ENCODE assay signal across 9 mouse cellular contexts in genomic region chr16:20549161-20549560, GRCm38 (mm10). TPM values are rescaled to one million over a fixed set of nuclear protein-coding genes. Genes with fewer than 3 reads are reported as not detected.
DNase-seq lines count a peak whose midpoint lies in the region; ATAC-seq and TF ChIP-seq lines count a peak whose summit lies in the region.
"Had no signal": no experiment of that assay in that cellular context is flagged by ENCODE, and none has a peak within 500 bp of the region (broad histone marks: within the 10 kb centered on the region; RNA-seq: fewer than 3 reads in every experiment).

No protein-coding gene starts in this region.

- peak overlapping the region; percentile 97 for H3K4me3 ChIP-seq in heart, adult 2 months
- H3K4me3 ChIP-seq in CH12.LX (replicated peaks in 1 of 3; ENCODE audit: low read depth in 2 of 3, low read length in 2 of 3, poor library complexity in 1 of 3) = peak overlapping the region; percentile 64 to 100 (median 90)
- H3K4me3 ChIP-seq in forebrain, embryonic 15.5 days = peak overlapping the region; percentile 61
- H3K4me3 ChIP-seq in liver, embryonic 14.5 days (ENCODE audit: insufficient read depth in 1 of 2, low read depth in 2 of 2, low read length in 2 of 2) = peak overlapping the region; percentile 90 to 93

- H3K9ac ChIP-seq in heart, adult 2 months (ENCODE audit: low read depth, low read length) = peak overlapping the region; percentile 69
- peak overlapping the region; percentile 84 for H3K9ac ChIP-seq in CH12.LX (ENCODE audit: insufficient read depth, low read depth)
- peak overlapping the region; percentile 74 for H3K9ac ChIP-seq in forebrain, embryonic 15.5 days (replicated peaks)
- H3K9ac ChIP-seq in liver, embryonic 14.5 days (replicated peaks) = peak overlapping the region; percentile 89

- in situ Hi-C loops in CH12.LX (cut with MboI; ENCODE audit: low pct_ligation_motif_present, low pct_unique_long_range_greater_than_20kb, low sequenced_read_pairs) = loop anchor here (5.0 kb wide), 2 partner anchors 42 to 63 kb away; partner anchors contain the start of genes Alg3, Eef1akmt4 and Gm49333

- TF ChIP-seq CTCF in heart, adult 2 months (IDR thresholded peaks at IDR 0.05) = no peak
- TF ChIP-seq CTCF in CH12.LX (conservative IDR thresholded peaks at IDR 0.05 in 1 of 2, IDR thresholded peaks at IDR 0.05 in 1 of 2; ENCODE audit: low read depth in 2 of 2, low read length in 2 of 2) = no peak
- no peak for TF ChIP-seq CTCF in liver, embryonic 14.5 days (IDR thresholded peaks at IDR 0.05; ENCODE audit: low read depth)

- no peaks in the 10 kb centered on the region for H3K27me3 ChIP-seq in heart, adult 2 months (ENCODE audit: control insufficient read depth, insufficient read depth, low read length)
- no peaks in the 10 kb centered on the region for H3K27me3 ChIP-seq in CH12.LX (replicated peaks)
- no peaks in the 10 kb centered on the region for H3K27me3 ChIP-seq in forebrain, embryonic 15.5 days
- no peaks in the 10 kb centered on the region for H3K27me3 ChIP-seq in liver, embryonic 14.5 days (ENCODE audit: control insufficient read depth, insufficient read depth, low read length)

- dilution Hi-C loops in CH12.LX (cut with MboI; ENCODE audit: extremely low pct_ligation_motif_present, extremely low pct_unique_long_range_greater_than_20kb, low sequenced_read_pairs) = no loop called here

- peak overlapping the region; percentile 65 for H3K4me2 ChIP-seq in CH12.LX (ENCODE audit: insufficient read depth, low read depth, poor library complexity, severe bottlenecking)
- peak overlapping the region; percentile 73 for H3K4me2 ChIP-seq in forebrain, embryonic 15.5 days (replicated peaks)
- peak overlapping the region; percentile 96 for H3K4me2 ChIP-seq in liver, embryonic 14.5 days (ENCODE audit: low read depth)

- DNase-seq in heart, adult 2 months = no peak
- no peak for DNase-seq in heart, adult 9 months (ENCODE audit: low spot score in 2 of 2)
- DNase-seq in CH12.LX (ENCODE audit: extremely low read depth) = no peak
- no peak for DNase-seq in liver, embryonic 14.5 days (ENCODE audit: low read depth in 3 of 3, low spot score in 3 of 3)
- DNase-seq in frontal cortex, adult 2 months (ENCODE audit: extremely low spot score in 1 of 2, low spot score in 1 of 2) = no peak
- DNase-seq in urinary bladder, postnatal 10 days (ENCODE audit: low spot score) = no peak
- DNase-seq in kidney, postnatal 10 days = no peak
- DNase-seq: cerebellum, postnatal 25 days had no signal

- peak overlapping the region; percentile 89; the same call in 1 of the 2 replicates for H3K27ac ChIP-seq in heart, adult 2 months
- H3K27ac ChIP-seq in CH12.LX (ENCODE audit: insufficient read depth, low read depth) = no peak overlapping the region
- no peak overlapping the region for H3K27ac ChIP-seq in forebrain, embryonic 15.5 days (replicated peaks)
- no peak overlapping the region for H3K27ac ChIP-seq in liver, embryonic 14.5 days

- intact Hi-C loops in heart, adult 2 months (cut with DNase I) = loop anchor here (2.0 to 5.0 kb wide), 4 partner anchors 50 to 168 kb away; partner anchors contain the start of genes Alg3, Clcn2, Eef1akmt4 and Eif2b5

- WGBS in heart, adult 2 months = 41% methylated on average over 9 of the region's 9 CpGs
- 49% methylated on average over 9 of the region's 9 CpGs for WGBS in forebrain, embryonic 15.5 days
- 45% methylated on average over 9 of the region's 9 CpGs for WGBS in liver, embryonic 14.5 days (ENCODE audit: insufficient replicate concordance)

- TF ChIP-seq POLR2A in heart, adult 2 months (IDR thresholded peaks at IDR 0.05; ENCODE audit: insufficient read depth, low read depth, low read length) = no peak
- no peak for TF ChIP-seq POLR2A in CH12.LX (IDR thresholded peaks at IDR 0.05; ENCODE audit: low read depth, low read length)

- peaks cover 3% of the 10 kb centered on the region; the same call in 1 of the 2 replicates for H3K36me3 ChIP-seq in heart, adult 2 months (ENCODE audit: control insufficient read depth, insufficient read depth, low read length)
- H3K36me3 ChIP-seq in CH12.LX (replicated peaks in 1 of 2; ENCODE audit: control insufficient read depth in 1 of 2, insufficient read depth in 1 of 2, low read length in 1 of 2) = peaks cover 57 to 66% of the 10 kb centered on the region in 2 experiments
- H3K36me3 ChIP-seq in forebrain, embryonic 15.5 days = peaks cover 47% of the 10 kb centered on the region
- peaks cover 33% of the 10 kb centered on the region for H3K36me3 ChIP-seq in liver, embryonic 14.5 days (replicated peaks; ENCODE audit: control insufficient read depth, insufficient read depth, low read depth)

- TF ChIP-seq RAD21 in CH12.LX (IDR thresholded peaks at IDR 0.05; ENCODE audit: low read depth, low read length) = no peak

- ATAC-seq in forebrain, embryonic 15.5 days (replicated peaks) = no peak
- ATAC-seq in liver, embryonic 14.5 days (ENCODE audit: insufficient read depth) = no peak

- peaks cover 1% of the 10 kb centered on the region; the same call in 1 of the 2 replicates for H3K79me2 ChIP-seq in heart, adult 2 months (replicated peaks; ENCODE audit: control insufficient read depth, insufficient read depth, low read length)
- H3K79me2 ChIP-seq in CH12.LX (replicated peaks; ENCODE audit: control insufficient read depth, extremely low read depth, insufficient read depth, poor library complexity, severe bottlenecking) = peaks cover 19% of the 10 kb centered on the region

- no peaks in the 10 kb centered on the region for H3K9me3 ChIP-seq in CH12.LX (replicated peaks; ENCODE audit: low read length)
- no peaks in the 10 kb centered on the region for H3K9me3 ChIP-seq in forebrain, embryonic 15.5 days
- H3K9me3 ChIP-seq in liver, embryonic 14.5 days (ENCODE audit: control insufficient read depth, low read length) = no peaks in the 10 kb centered on the region

- TF ChIP-seq EP300 in heart, adult 2 months (IDR thresholded peaks at IDR 0.05; ENCODE audit: insufficient read depth, low read depth, low read length) = no peak
- no peak for TF ChIP-seq EP300 in CH12.LX (IDR thresholded peaks at IDR 0.05; ENCODE audit: low read length)
- no peak for TF ChIP-seq EP300 in liver, embryonic 14.5 days (IDR thresholded peaks at IDR 0.05; ENCODE audit: low read depth)

- peaks cover 6% of the 10 kb centered on the region for H3K4me1 ChIP-seq in heart, adult 2 months (ENCODE audit: control insufficient read depth, insufficient read depth, low read length)
- peaks cover 2 to 20% of the 10 kb centered on the region in 2 experiments for H3K4me1 ChIP-seq in CH12.LX (ENCODE audit: control insufficient read depth in 1 of 2, insufficient read depth in 2 of 2)
- H3K4me1 ChIP-seq in forebrain, embryonic 15.5 days = peaks cover 16% of the 10 kb centered on the region
- H3K4me1 ChIP-seq in liver, embryonic 14.5 days (replicated peaks; ENCODE audit: control insufficient read depth in 2 of 2, insufficient read depth in 2 of 2, low read length in 1 of 2) = peaks cover 11 to 15% of the 10 kb centered on the region in 2 experiments

RNA-seq across cellular contexts. Expression of gene Abcf3, which starts 0.8 kb away (rescaled TPM):
- 10 to 100 TPM; 72.9 to 74.4 TPM for total RNA-seq in heart, adult 2 months (2021)
- polyA plus RNA-seq in heart, adult 2 months (2012; rRNA removed) = 36.0 and 52.5 TPM in 2 replicates
- total RNA-seq in CH12.LX (2012; rRNA removed) (48.6 and 61.4 TPM in 2 replicates), CH12.LX (2014; rRNA removed) (46.9 and 55.7 TPM in 2 replicates)
- 98.0 and 98.9 TPM in 2 replicates for polyA plus RNA-seq in CH12.LX (2012; ENCODE audit: insufficient read length, low read depth)
- polyA plus RNA-seq in forebrain, embryonic 15.5 days (2015; fragmentation: Nextera tagmentation; extraction: Ambion mirVana) = 74.0 and 74.5 TPM in 2 replicates
- polyA plus RNA-seq in liver, embryonic 14.5 days (2012; rRNA removed) = 14.3 and 15.0 TPM in 2 replicates
- 19.5 and 24.4 TPM in 2 replicates for polyA plus RNA-seq in liver, embryonic 14.5 days (2014; fragmentation: Nextera tagmentation; extraction: Ambion mirVana)
- polyA plus RNA-seq in frontal cortex, adult 2 months (2012; rRNA removed) = 72.5 and 86.0 TPM in 2 replicates

RNA-seq across cellular contexts. Expression of gene Ap2m1, which starts 13.9 kb away (rescaled TPM):
- 100 to 1,000 TPM; 195 to 211 TPM for total RNA-seq in heart, adult 2 months (2021)
- polyA plus RNA-seq in heart, adult 2 months (2012; rRNA removed) = 307 and 322 TPM in 2 replicates
- total RNA-seq in CH12.LX (2012; rRNA removed) = 315 and 343 TPM in 2 replicates
- 375 and 415 TPM in 2 replicates for total RNA-seq in CH12.LX (2014; rRNA removed)
- polyA plus RNA-seq in CH12.LX (2012; ENCODE audit: insufficient read length, low read depth) = 304 and 319 TPM in 2 replicates
- polyA plus RNA-seq in forebrain, embryonic 15.5 days (2015; fragmentation: Nextera tagmentation; extraction: Ambion mirVana) = 1,124 and 1,145 TPM in 2 replicates
- 259 and 268 TPM in 2 replicates for polyA plus RNA-seq in liver, embryonic 14.5 days (2012; rRNA removed)
- 364 and 392 TPM in 2 replicates for polyA plus RNA-seq in liver, embryonic 14.5 days (2014; fragmentation: Nextera tagmentation; extraction: Ambion mirVana)
- polyA plus RNA-seq in frontal cortex, adult 2 months (2012; rRNA removed) = 1,374 and 1,412 TPM in 2 replicates

RNA-seq across cellular contexts. Expression of gene Dvl3, which starts 32.4 kb away (rescaled TPM):
- total RNA-seq in heart, adult 2 months (2021) = 10 to 100 TPM; 46.0 to 49.7 TPM
- polyA plus RNA-seq in heart, adult 2 months (2012; rRNA removed) = 28.7 and 32.9 TPM in 2 replicates
- total RNA-seq in CH12.LX (2012; rRNA removed) (7.6 and 7.7 TPM in 2 replicates), CH12.LX (2014; rRNA removed) (1.8 and 1.9 TPM in 2 replicates)
- 14.8 and 16.9 TPM in 2 replicates for polyA plus RNA-seq in CH12.LX (2012; ENCODE audit: insufficient read length, low read depth)
- 33.3 and 33.7 TPM in 2 replicates for polyA plus RNA-seq in forebrain, embryonic 15.5 days (2015; fragmentation: Nextera tagmentation; extraction: Ambion mirVana)
- polyA plus RNA-seq in liver, embryonic 14.5 days (2012; rRNA removed) = 7.3 and 8.8 TPM in 2 replicates
- 4.9 and 5.0 TPM in 2 replicates for polyA plus RNA-seq in liver, embryonic 14.5 days (2014; fragmentation: Nextera tagmentation; extraction: Ambion mirVana)
- polyA plus RNA-seq in frontal cortex, adult 2 months (2012; rRNA removed) = 50.7 and 54.1 TPM in 2 replicates

RNA-seq across cellular contexts. Expression of gene Vwa5b2, which starts 40.1 kb away (rescaled TPM):
- total RNA-seq in heart, adult 2 months (2021) = under 1 TPM in 1 of 2 experiments, not detected in 1; 0.18 TPM
- polyA plus RNA-seq in heart, adult 2 months (2012; rRNA removed) = 0.06 TPM in 1 of 2 replicates, not detected in the other
- total RNA-seq in CH12.LX (2012; rRNA removed) (not detected in 2 replicates), CH12.LX (2014; rRNA removed) (not detected in 2 replicates)
- 0.27 and 0.29 TPM in 2 replicates for polyA plus RNA-seq in CH12.LX (2012; ENCODE audit: insufficient read length, low read depth)
- polyA plus RNA-seq in forebrain, embryonic 15.5 days (2015; fragmentation: Nextera tagmentation; extraction: Ambion mirVana) = 4.3 and 5.3 TPM in 2 replicates
- polyA plus RNA-seq in liver, embryonic 14.5 days (2012; rRNA removed) = 0.23 and 0.35 TPM in 2 replicates
- 0.18 and 0.19 TPM in 2 replicates for polyA plus RNA-seq in liver, embryonic 14.5 days (2014; fragmentation: Nextera tagmentation; extraction: Ambion mirVana)
- polyA plus RNA-seq in frontal cortex, adult 2 months (2012; rRNA removed) = 70.4 and 77.5 TPM in 2 replicates

RNA-seq across cellular contexts. Expression of gene Eif2b5, which starts 50.5 kb away (rescaled TPM):
- total RNA-seq in heart, adult 2 months (2021) = 10 to 100 TPM; 49.9 to 60.1 TPM
- polyA plus RNA-seq in heart, adult 2 months (2012; rRNA removed) = 26.0 and 40.5 TPM in 2 replicates
- 179 and 208 TPM in 2 replicates for total RNA-seq in CH12.LX (2012; rRNA removed)
- 183 and 203 TPM in 2 replicates for total RNA-seq in CH12.LX (2014; rRNA removed)
- 139 and 151 TPM in 2 replicates for polyA plus RNA-seq in CH12.LX (2012; ENCODE audit: insufficient read length, low read depth)
- 96.8 and 98.9 TPM in 2 replicates for polyA plus RNA-seq in forebrain, embryonic 15.5 days (2015; fragmentation: Nextera tagmentation; extraction: Ambion mirVana)
- polyA plus RNA-seq in liver, embryonic 14.5 days (2012; rRNA removed) = 19.6 and 23.3 TPM in 2 replicates
- 39.0 and 44.1 TPM in 2 replicates for polyA plus RNA-seq in liver, embryonic 14.5 days (2014; fragmentation: Nextera tagmentation; extraction: Ambion mirVana)
- polyA plus RNA-seq in frontal cortex, adult 2 months (2012; rRNA removed) = 40.7 and 46.6 TPM in 2 replicates
